Mouse (Mus musculus): ENCODE results near the gene Daam2. TPM values are rescaled to one million over a fixed set of nuclear protein-coding genes. Genes with fewer than 3 reads are reported as not detected.

Daam2 gene
- polyA plus RNA-seq (2012; rRNA removed): 6.0 and 8.7 TPM in 2 replicates

DNA sequence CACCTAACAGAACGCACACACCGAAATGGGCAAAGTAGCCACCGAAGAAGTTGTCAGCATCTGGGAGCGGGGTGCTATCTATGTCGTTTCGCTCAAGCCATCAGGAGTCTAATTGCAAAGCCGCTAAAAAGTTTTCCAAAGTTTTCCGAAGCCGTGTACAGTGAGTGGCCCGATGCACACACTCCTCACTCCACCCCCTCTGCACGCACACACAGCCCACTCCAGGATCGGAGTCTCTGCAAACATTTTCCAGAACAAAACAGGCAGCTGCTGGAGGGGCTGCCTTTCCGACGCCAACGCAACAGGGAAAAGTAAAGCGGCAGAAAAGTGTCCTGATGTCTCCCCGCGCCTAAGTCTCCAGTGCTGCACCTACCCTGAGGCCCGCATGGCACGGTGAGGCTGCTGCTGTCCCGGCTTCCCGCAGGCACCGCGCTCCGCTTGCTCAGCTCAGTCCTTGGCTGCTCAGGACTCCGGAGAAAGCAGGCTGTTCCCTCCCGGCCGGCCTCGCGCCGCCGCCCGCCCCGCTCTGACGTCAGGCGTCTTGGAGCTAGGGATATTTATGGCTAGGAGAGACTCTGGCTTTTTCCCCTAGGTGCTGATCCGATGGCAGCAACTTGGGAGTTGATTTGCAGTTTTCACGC is at the start of gene Daam2:
TSS of gene Daam2 (minus strand) at position 514 of the 641 bp plus-strand sequence.
- Histone ChIP-seq H3K4me3 (replicated peaks; ENCODE audit: extremely low read depth, low read depth, low read length) (peak within 1 kb of the TSS; percentile 66), H3K4me1 (ENCODE audit: control insufficient read depth, insufficient read depth, low read length) (no peaks in the 10 kb centered on the region; the same call in 1 of the 2 replicates)
- WGBS: 4% methylated on average over 38 of the region's 38 CpGs
- peak; percentile 39; the same call in 1 of the 2 replicates for TF ChIP-seq POLR2A (IDR thresholded peaks at IDR 0.05; ENCODE audit: borderline replicate concordance, extremely low read depth, low read depth, low read length)
- no peak for TF ChIP-seq CTCF (IDR thresholded peaks at IDR 0.05; ENCODE audit: insufficient read depth, low read length)
- peak; percentile 64 for DNase-seq

DNA sequence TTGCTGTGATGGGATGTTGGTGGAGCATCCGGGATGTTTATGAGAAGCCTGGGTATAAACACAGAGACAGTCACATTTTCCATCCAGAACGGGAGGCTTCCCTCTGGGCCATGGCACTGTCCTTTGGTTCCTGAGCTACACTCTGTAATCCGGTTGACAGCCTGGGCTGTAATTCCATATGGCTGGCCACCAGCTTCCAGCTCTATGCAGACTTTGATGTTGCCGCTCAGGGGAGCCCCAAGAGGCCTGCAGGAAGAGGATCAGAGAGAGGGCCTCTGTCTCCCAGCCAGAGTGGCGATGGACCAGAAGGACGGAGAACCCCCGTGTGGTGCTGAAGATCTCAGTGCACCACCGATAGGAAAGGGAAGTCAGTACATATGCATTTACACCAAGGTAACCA is 46.2 kb upstream of the Daam2 start:
- no peak for TF ChIP-seq CTCF (IDR thresholded peaks at IDR 0.05; ENCODE audit: insufficient read depth, low read length)
- TF ChIP-seq POLR2A (IDR thresholded peaks at IDR 0.05; ENCODE audit: borderline replicate concordance, extremely low read depth, low read depth, low read length): no peak
- Histone ChIP-seq H3K4me1 (ENCODE audit: control insufficient read depth, insufficient read depth, low read length) (no peaks in the 10 kb centered on the region; the same call in 1 of the 2 replicates), H3K4me3 (replicated peaks; ENCODE audit: extremely low read depth, low read depth, low read length) (no peak overlapping the region)
- 46% methylated on average over 8 of the region's 8 CpGs for WGBS
- no peak for DNase-seq

DNA sequence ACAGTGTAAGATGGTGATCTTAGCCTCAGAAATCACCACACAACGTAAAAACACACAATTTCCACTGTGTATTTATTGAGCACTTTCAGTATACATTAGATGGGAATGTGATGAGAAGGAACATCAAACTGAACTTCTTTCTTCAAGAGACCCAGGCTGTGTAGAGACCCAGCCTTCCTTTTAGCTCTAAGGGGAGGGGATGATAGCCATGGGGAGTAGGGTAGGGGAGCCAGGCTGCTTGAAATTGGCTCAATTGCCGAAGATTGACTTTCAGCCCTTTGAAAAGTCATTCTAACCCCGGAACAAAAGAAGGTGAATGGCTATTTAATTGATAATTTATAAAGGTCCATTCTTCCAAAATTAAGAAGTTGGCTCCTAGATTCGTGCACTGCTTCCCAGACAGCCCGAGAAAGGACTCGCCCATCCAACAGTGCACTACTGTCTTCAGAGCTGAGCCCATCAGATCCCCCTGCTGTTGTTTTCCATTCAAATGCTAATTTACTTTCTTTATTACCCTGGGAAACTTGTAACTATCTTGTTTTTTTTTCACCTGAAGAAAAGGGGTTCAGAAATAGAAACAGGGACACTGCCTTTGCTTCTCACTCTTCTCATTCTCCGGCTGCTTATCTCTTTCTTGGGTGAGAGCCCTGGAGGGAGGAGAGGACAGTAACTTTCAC is 43.3 kb upstream of the Daam2 start:
- no peak for DNase-seq
- TF ChIP-seq CTCF (IDR thresholded peaks at IDR 0.05; ENCODE audit: insufficient read depth, low read length) (no peak), POLR2A (IDR thresholded peaks at IDR 0.05; ENCODE audit: borderline replicate concordance, extremely low read depth, low read depth, low read length) (no peak)
- H3K4me3 ChIP-seq (replicated peaks; ENCODE audit: extremely low read depth, low read depth, low read length): no peak overlapping the region
- WGBS: 68% methylated on average over 7 of the region's 7 CpGs
- H3K4me1 ChIP-seq (ENCODE audit: control insufficient read depth, insufficient read depth, low read length): no peaks in the 10 kb centered on the region

DNA sequence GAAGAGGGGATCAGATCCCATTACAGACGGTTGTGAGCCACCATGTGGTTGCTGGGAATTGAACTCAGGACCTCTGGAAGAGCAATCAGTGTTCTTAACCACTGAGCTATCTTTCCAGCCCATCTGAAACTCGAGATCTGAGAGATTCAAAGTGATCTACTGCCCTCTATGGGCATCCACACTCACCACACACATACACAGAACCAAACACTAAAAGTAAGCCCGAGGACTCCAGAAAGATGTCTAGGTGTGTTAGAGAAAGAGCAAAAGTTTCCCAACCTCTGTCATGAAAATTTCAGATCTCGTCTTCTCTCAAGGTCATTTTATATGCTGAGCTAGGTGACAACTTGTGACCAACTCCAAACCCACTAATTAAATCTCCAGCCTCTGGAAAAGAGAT is 41.3 kb upstream of the Daam2 start:
- H3K4me1 ChIP-seq (ENCODE audit: control insufficient read depth, insufficient read depth, low read length): no peaks in the 10 kb centered on the region
- no peak for TF ChIP-seq CTCF (IDR thresholded peaks at IDR 0.05; ENCODE audit: insufficient read depth, low read length)
- TF ChIP-seq POLR2A (IDR thresholded peaks at IDR 0.05; ENCODE audit: borderline replicate concordance, extremely low read depth, low read depth, low read length): no peak
- no peak overlapping the region for H3K4me3 ChIP-seq (replicated peaks; ENCODE audit: extremely low read depth, low read depth, low read length)
- 70% methylated on average over 4 of the region's 4 CpGs for WGBS
- DNase-seq: no peak

DNA sequence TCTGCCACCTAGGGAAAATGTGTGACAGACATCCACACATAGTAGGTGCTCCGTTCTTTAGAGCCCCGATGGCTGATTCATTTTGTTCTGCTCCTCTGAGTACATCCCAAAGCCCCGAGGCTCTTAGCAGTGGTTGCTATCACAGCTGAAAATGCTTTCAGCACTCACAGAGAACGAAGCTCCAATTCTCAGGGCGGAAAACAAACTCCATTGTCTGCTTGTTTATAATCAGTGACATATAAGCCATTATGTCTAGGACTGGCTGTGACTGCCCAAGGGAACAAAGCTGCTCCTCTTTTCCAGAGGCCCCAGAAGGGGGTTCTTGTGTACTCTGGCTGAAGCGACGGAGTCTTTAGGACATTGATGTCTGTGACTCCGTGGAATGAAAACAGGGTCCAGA is 25.9 kb upstream of the Daam2 start:
- no peak overlapping the region for H3K4me3 ChIP-seq (replicated peaks; ENCODE audit: extremely low read depth, low read depth, low read length)
- no peaks in the 10 kb centered on the region for H3K4me1 ChIP-seq (ENCODE audit: control insufficient read depth, insufficient read depth, low read length)
- WGBS: 48% methylated on average over 8 of the region's 8 CpGs
- TF ChIP-seq CTCF (IDR thresholded peaks at IDR 0.05; ENCODE audit: insufficient read depth, low read length): no peak
- no peak for TF ChIP-seq POLR2A (IDR thresholded peaks at IDR 0.05; ENCODE audit: borderline replicate concordance, extremely low read depth, low read depth, low read length)
- no peak for DNase-seq

DNA sequence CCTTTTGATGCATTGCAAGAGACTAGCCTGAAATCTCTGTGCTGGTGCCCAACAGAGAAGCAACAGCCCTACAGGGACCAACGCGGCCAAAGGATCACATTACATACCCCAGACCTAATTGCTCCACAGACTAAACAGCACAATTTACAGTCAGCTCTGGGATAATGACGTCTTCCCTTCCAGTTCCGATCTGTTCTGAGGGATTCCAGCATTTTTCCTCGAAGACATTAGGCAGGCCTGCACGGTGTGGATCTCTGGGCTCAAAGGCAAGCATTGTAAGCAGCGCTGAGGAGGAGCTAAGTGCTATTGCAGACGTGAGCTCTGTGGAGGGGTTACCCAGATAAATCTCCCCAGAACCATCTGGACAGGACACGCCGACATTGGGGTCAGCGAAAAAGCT is 18.3 kb upstream of the Daam2 start:
- WGBS: 58% methylated on average over 11 of the region's 11 CpGs
- Histone ChIP-seq H3K4me1 (ENCODE audit: control insufficient read depth, insufficient read depth, low read length) (no peaks in the 10 kb centered on the region), H3K4me3 (replicated peaks; ENCODE audit: extremely low read depth, low read depth, low read length) (no peak overlapping the region)
- TF ChIP-seq CTCF (IDR thresholded peaks at IDR 0.05; ENCODE audit: insufficient read depth, low read length) (no peak), POLR2A (IDR thresholded peaks at IDR 0.05; ENCODE audit: borderline replicate concordance, extremely low read depth, low read depth, low read length) (no peak)
- no peak for DNase-seq

DNA sequence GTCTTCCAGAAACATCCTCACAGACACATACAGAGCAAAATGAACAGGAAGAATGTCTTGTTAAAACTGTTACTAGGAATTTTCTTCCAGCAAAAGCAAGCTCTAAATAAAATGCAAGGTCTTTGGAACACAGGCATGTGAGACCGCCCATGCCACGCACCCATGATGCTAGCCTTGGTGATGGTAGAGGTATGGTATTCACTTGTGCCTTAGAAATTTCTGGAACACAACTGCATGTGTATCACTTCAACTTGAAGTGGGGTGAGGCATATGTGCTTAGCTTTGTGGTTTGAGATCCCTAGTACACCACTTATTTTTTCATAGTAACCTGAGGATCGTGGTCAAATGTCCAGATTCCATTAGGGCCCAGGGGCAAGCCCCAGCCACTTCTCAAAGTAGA is 13.2 kb upstream of the Daam2 start:
- no peak overlapping the region for H3K4me3 ChIP-seq (replicated peaks; ENCODE audit: extremely low read depth, low read depth, low read length)
- H3K4me1 ChIP-seq (ENCODE audit: control insufficient read depth, insufficient read depth, low read length): no peaks in the 10 kb centered on the region
- no peak for DNase-seq
- 83% methylated on average over 3 of the region's 3 CpGs for WGBS
- TF ChIP-seq POLR2A (IDR thresholded peaks at IDR 0.05; ENCODE audit: borderline replicate concordance, extremely low read depth, low read depth, low read length) (no peak), CTCF (IDR thresholded peaks at IDR 0.05; ENCODE audit: insufficient read depth, low read length) (no peak)

DNA sequence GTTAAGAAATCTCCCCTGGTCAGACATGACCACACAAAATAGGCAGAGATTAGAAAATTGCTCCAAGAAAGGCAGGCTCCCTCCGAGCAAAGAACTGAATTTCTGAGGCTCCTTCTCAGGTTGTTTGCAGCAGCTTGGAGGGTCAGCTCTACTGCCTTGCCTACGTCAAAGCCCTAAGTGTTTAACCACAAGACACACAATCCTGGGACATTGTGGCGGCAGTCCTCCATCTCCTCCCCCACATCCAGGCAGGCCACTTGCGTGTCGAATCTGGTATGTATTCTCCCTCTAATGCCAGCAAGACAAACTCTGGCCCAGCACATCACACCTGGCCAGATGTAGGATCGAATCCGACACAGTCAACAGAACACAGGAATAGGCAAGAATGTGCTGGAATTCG is 4.6 kb upstream of the Daam2 start:
- no peak for DNase-seq
- H3K4me3 ChIP-seq (replicated peaks; ENCODE audit: extremely low read depth, low read depth, low read length): no peak overlapping the region
- 66% methylated on average over 8 of the region's 8 CpGs for WGBS
- TF ChIP-seq POLR2A (IDR thresholded peaks at IDR 0.05; ENCODE audit: borderline replicate concordance, extremely low read depth, low read depth, low read length): no peak
- no peak for TF ChIP-seq CTCF (IDR thresholded peaks at IDR 0.05; ENCODE audit: insufficient read depth, low read length)
- no peaks in the 10 kb centered on the region for H3K4me1 ChIP-seq (ENCODE audit: control insufficient read depth, insufficient read depth, low read length)

DNA sequence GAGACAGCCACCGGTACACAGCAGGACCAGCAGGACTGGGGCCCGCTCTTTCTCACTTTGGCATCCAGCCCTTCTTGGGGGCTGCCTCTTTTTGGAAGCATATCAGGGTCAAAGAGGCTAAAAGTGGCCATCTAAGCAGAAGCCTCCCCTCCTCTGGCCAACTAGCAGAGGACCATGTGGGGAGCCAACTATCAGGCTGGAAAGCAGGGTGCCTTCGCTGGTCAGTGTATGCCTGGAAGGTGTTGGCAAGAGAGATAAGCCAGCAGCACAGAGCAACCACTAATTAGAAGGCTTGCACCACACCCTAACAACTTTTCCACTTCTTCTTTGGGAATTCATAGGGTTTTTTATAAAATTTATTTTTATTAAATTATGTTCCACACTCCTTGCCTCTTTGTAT is 346 bp upstream of the Daam2 start:
- Histone ChIP-seq H3K4me3 (replicated peaks; ENCODE audit: extremely low read depth, low read depth, low read length) (no peak overlapping the region), H3K4me1 (ENCODE audit: control insufficient read depth, insufficient read depth, low read length) (no peaks in the 10 kb centered on the region; the same call in 1 of the 2 replicates)
- DNase-seq: no peak
- WGBS: 26% methylated on average over 3 of the region's 3 CpGs
- no peak for TF ChIP-seq CTCF (IDR thresholded peaks at IDR 0.05; ENCODE audit: insufficient read depth, low read length)
- TF ChIP-seq POLR2A (IDR thresholded peaks at IDR 0.05; ENCODE audit: borderline replicate concordance, extremely low read depth, low read depth, low read length): no peak

DNA sequence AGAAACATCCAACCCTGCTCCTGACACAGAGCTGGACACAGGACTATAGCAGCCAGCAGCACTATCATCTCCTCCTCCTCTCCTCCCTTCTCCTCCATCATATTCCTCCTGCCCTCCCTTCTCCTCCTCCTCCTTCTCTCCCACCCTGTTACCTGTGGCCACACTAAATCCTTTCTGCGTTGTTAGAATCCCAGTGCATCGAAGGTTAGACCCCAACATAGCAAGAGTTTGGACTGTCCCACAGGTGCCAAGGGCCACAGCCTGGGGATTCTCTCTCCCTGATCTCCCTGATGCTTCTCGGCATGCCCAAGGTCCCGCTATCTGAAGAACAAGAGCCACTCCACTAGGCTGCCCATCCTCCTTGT is 745 bp downstream of the Daam2 start:
- WGBS: 15% methylated on average over 4 of the region's 4 CpGs
- no peak for TF ChIP-seq POLR2A (IDR thresholded peaks at IDR 0.05; ENCODE audit: borderline replicate concordance, extremely low read depth, low read depth, low read length)
- no peak for TF ChIP-seq CTCF (IDR thresholded peaks at IDR 0.05; ENCODE audit: insufficient read depth, low read length)
- peak overlapping the region; percentile 66 for H3K4me3 ChIP-seq (replicated peaks; ENCODE audit: extremely low read depth, low read depth, low read length)
- H3K4me1 ChIP-seq (ENCODE audit: control insufficient read depth, insufficient read depth, low read length): no peaks in the 10 kb centered on the region; the same call in 1 of the 2 replicates
- no peak for DNase-seq
